Mouse (Mus musculus) retina, adult 2 months (tissue): ENCODE data around the gene Fam184b.

Experiments used
- DNase-seq: peaks from one replicate; pipeline ENCODE4 v3.0.0-alpha.2; 2012; ENCODE audit warnings: low read depth, low spot score

The Fam184b gene

GRCm38 (mm10) chr5:45514599-45514998, 124.8 kb downstream of the Fam184b start:
- DNase-seq: no peak

GRCm38 (mm10) chr5:45513511-45513910, 125.9 kb downstream of the Fam184b start:
- no peak for DNase-seq

GRCm38 (mm10) chr5:45512908-45513307, 126.5 kb downstream of the Fam184b start:
- no peak for DNase-seq

- DNase-seq: no peak
These were observed 129.3 kb downstream of the Fam184b start for GRCm38 (mm10) chr5:45510071-45510470.

- DNase-seq: no peak
These were observed 141.8 kb downstream of the Fam184b start for GRCm38 (mm10) chr5:45497564-45497963.

- no peak for DNase-seq
These were observed 142.4 kb downstream of the Fam184b start for GRCm38 (mm10) chr5:45496930-45497550.

GRCm38 (mm10) chr5:45496479-45496878, 142.9 kb downstream of the Fam184b start:
- no peak for DNase-seq

GRCm38 (mm10) chr5:45496042-45496441, 143.4 kb downstream of the Fam184b start:
- no peak for DNase-seq

GRCm38 (mm10) chr5:45495429-45495975, 143.9 kb downstream of the Fam184b start:
- no peak for DNase-seq

- no peak for DNase-seq
These were observed 145.2 kb downstream of the Fam184b start for GRCm38 (mm10) chr5:45494093-45494755.

GRCm38 (mm10) chr5:45493191-45494092, 146.0 kb downstream of the Fam184b start, which contains the start of gene Lap3:
Gene Lap3, plus strand, starts transcription at chr5:45493374.
- DNase-seq: peak; percentile 90

- no peak for DNase-seq
These were observed 147.6 kb downstream of the Fam184b start for GRCm38 (mm10) chr5:45491776-45492175.

- DNase-seq: no peak
These were observed 155.8 kb downstream of the Fam184b start for GRCm38 (mm10) chr5:45483654-45484053.

- no peak for DNase-seq
These were observed 156.8 kb downstream of the Fam184b start for GRCm38 (mm10) chr5:45482607-45483006.

- no peak for DNase-seq
These were observed 158.3 kb downstream of the Fam184b start for GRCm38 (mm10) chr5:45481125-45481524.

- no peak for DNase-seq
These were observed 159.3 kb downstream of the Fam184b start for GRCm38 (mm10) chr5:45480066-45480465.
